Mouse (Mus musculus): ENCODE results near the gene Gpr183.

- TF ChIP-seq CTCF (IDR thresholded peaks at IDR 0.05; ENCODE audit: borderline replicate concordance, extremely low read depth, insufficient read depth, insufficient read length) (no peak), POLR2A (IDR thresholded peaks at IDR 0.05; ENCODE audit: borderline replicate concordance, extremely low read depth, insufficient read depth, insufficient read length, poor library complexity, severe bottlenecking) (no peak)
Measured at GRCm38 (mm10) chr14:121916311-121917094, 48.5 kb downstream of the Gpr183 start.

All from brain, embryonic 14.5 days (tissue).